Mouse (Mus musculus): ENCODE results near the gene Gm36210. TPM values are rescaled to one million over a fixed set of nuclear protein-coding genes. Genes with fewer than 3 reads are reported as not detected.

Gm36210 gene
- total RNA-seq, 2 experiments from 2014 or later, result 0.41 to 0.44 TPM

DNA sequence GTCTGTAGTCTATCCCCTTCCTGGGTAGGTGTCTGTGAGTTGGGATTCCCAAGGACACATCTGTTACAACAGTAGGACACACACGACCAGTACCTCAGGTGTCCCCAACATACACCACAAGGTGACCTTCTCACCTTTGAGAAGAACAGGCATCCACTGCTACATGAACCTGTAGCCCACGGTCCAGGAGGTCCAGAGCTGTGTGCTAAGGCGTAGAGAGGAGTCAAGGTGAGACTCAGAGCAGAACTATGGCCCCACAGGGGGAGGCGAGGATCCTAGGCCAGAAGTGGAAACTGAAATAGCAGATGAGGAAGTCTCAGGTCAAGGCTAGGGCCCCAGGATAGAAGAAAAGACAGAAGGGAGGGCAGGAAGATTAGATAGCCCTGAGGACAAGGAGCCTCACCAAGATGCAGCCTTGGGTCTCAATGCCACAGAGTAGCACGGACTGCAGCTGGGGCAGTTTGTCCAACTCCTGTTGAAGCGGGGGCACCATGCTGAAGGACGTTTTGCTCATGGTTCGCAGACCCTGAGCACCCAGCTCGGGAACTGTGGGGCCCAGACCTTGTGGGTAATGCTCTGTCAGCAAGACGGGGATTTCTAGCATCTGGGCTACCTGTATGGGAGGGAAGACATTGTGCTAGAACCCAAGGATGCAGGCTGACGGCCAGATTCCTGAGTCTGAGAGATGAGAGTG, 55.5 kb downstream of the Gm36210 start:
- no peak for DNase-seq (ENCODE audit: low spot score in 2 of 2)

DNA sequence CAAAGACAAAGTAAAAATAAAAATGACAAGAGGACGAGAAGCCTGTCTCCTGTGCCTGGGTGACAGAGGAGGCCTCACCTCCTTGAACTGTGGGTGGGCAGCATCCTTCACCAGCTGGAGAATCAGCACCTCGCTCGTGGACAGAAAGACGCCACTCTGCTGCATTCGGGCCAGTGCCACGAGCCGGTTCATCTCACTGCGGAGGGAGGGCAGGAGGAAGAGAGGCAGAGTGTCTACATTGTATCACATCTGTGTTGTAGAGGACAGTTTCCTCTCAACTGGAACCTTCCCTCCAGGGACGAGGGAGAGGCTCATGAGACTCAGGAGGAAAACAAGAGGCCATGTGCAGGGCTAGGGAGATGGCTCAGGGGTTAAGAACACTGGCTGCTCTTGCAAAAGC, 56.9 kb downstream of the Gm36210 start:
- no peak for DNase-seq (ENCODE audit: low spot score in 2 of 2)

Other genes with a start within 250 kb of the Gm36210 start
- 100 to 1,000 TPM; 140 TPM for gene Ppp6r1, start 247.5 kb downstream of the Gm36210 start, total RNA-seq (2021)
- 10 to 100 TPM; 89.0 to 94.8 TPM for gene Hspbp1, start 221.4 kb downstream of the Gm36210 start, total RNA-seq (2021)
- 100 to 1,000 TPM; 306 to 327 TPM for gene Brsk1, start 215.9 kb downstream of the Gm36210 start, total RNA-seq (2021)
- not detected for gene Tmem150b, start 181.3 kb downstream of the Gm36210 start, total RNA-seq (2021)
- gene Kmt5c, start 166.4 kb downstream of the Gm36210 start, total RNA-seq (2021), result 10 to 100 TPM; 38.9 to 44.2 TPM
- 1 to 10 TPM; 4.7 to 8.6 TPM for gene Cox6b2, start 153.4 kb downstream of the Gm36210 start, total RNA-seq (2021)
- not detected for gene Fam71e2, start 135.2 kb downstream of the Gm36210 start, total RNA-seq (2021)
- gene Il11, start 123.7 kb downstream of the Gm36210 start, total RNA-seq (2021), result under 1 TPM; 0.21 to 0.38 TPM
- not detected for gene Tmem190, start 123.6 kb downstream of the Gm36210 start, total RNA-seq (2021)
- 1 to 10 TPM; 2.4 to 2.6 TPM for gene Tmem238, start 116.9 kb downstream of the Gm36210 start, total RNA-seq (2021)
- 100 to 1,000 TPM; 498 to 526 TPM for gene Rpl28, start 113.6 kb downstream of the Gm36210 start, total RNA-seq (2021)
- 100 to 1,000 TPM; 103 to 123 TPM for gene Ube2s, start 93.9 kb downstream of the Gm36210 start, total RNA-seq (2021)
- 100 to 1,000 TPM; 134 to 137 TPM for gene Shisa7, start 61.8 kb downstream of the Gm36210 start, total RNA-seq (2021)
- gene Isoc2b, start 36.3 kb downstream of the Gm36210 start, total RNA-seq (2021), result 1 to 10 TPM; 3.2 to 5.5 TPM
- gene Isoc2a, start 29.4 kb downstream of the Gm36210 start, total RNA-seq (2021), result 1 to 10 TPM; 8.9 to 9.8 TPM
- gene Zfp628, start 8.7 kb upstream of the Gm36210 start, total RNA-seq (2021), result 10 to 100 TPM; 11.5 to 14.6 TPM
- gene Nat14, start 15.5 kb upstream of the Gm36210 start, total RNA-seq (2021), result 10 to 100 TPM; 67.8 to 76.2 TPM
- gene Ssc5d, start 19.3 kb upstream of the Gm36210 start, total RNA-seq (2021), result 1 to 10 TPM; 2.7 to 2.8 TPM
- not detected for gene Sbk2, start 57.9 kb upstream of the Gm36210 start, total RNA-seq (2021)
- under 1 TPM; 0.44 to 0.67 TPM for gene Sbk3, start 64.7 kb upstream of the Gm36210 start, total RNA-seq (2021)
- gene Zfp579, start 89.6 kb upstream of the Gm36210 start, total RNA-seq (2021), result 10 to 100 TPM; 36.9 to 39.0 TPM
- 1 to 10 TPM; 5.7 to 6.4 TPM for gene Zfp524, start 107.9 kb upstream of the Gm36210 start, total RNA-seq (2021)
- gene Fiz1, start 108.2 kb upstream of the Gm36210 start, total RNA-seq (2021), result 10 to 100 TPM; 21.4 to 27.7 TPM
- gene Gm44973, start 109.0 kb upstream of the Gm36210 start, total RNA-seq (2021), result not detected
- 10 to 100 TPM; 34.6 to 35.8 TPM for gene Zfp865, start 113.9 kb upstream of the Gm36210 start, total RNA-seq (2021)
- gene Ccdc106, start 114.0 kb upstream of the Gm36210 start, total RNA-seq (2021), result 10 to 100 TPM; 65.6 to 67.2 TPM
- gene 4632433K11Rik, start 127.6 kb upstream of the Gm36210 start, total RNA-seq (2021), result not detected
- gene Zfp784, start 131.9 kb upstream of the Gm36210 start, total RNA-seq (2021), result 1 to 10 TPM; 5.3 to 7.0 TPM
- gene Zfp580, start 145.0 kb upstream of the Gm36210 start, total RNA-seq (2021), result 10 to 100 TPM; 57.8 to 63.2 TPM
- gene U2af2, start 155.6 kb upstream of the Gm36210 start, total RNA-seq (2021), result 100 to 1,000 TPM; 163 to 176 TPM
- 100 to 1,000 TPM; 479 to 480 TPM for gene Epn1, start 173.7 kb upstream of the Gm36210 start, total RNA-seq (2021)
- gene Rfpl4, start 210.4 kb upstream of the Gm36210 start, total RNA-seq (2021), result not detected
- gene Rasl2-9, start 219.4 kb upstream of the Gm36210 start, total RNA-seq (2021), result not detected
- not detected for gene Vmn1r55, start 243.2 kb upstream of the Gm36210 start, total RNA-seq (2021)